In the genomic region with DNA sequence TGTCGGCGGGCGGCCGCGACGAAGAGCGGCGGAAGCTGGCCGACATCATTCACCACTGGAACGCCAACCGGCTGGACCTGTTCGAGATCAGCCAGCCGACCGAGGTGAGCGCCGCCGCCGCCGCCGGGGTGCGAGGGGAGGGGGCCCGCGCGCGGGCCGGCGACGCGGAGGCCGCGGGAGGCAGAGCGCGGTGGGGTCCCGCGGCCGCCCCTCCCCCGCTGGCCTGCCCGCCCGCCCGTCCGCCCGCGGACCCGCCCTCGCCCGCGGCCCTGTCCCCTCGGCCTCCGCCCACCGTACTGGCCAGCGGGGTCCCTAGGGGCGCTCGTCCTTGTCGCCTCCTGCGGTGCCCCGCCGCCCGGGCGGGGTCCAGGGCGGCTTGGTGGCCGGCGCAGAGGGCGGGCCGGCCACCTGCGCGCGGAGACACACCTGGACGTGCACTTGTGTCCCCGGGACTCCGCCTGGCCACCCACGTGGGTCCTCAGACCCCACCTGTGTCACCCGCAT, we compare ENCODE assay signal across 8 mouse cellular contexts. TPM values are rescaled to one million over a fixed set of nuclear protein-coding genes. Genes with fewer than 3 reads are reported as not detected.
DNase-seq lines count a peak whose midpoint lies in the region; ATAC-seq and TF ChIP-seq lines count a peak whose summit lies in the region.

No protein-coding gene starts in this region.

- peak overlapping the region; percentile 91 for H3K4me2 ChIP-seq in embryonic facial prominence, embryonic 12.5 days (replicated peaks)
- H3K4me2 ChIP-seq in liver, embryonic 15.5 days: peak overlapping the region; percentile 62
- peak overlapping the region; percentile 98 for H3K4me2 ChIP-seq in stomach, embryonic 15.5 days

- H3K4me3 ChIP-seq in lung, adult 2 months (replicated peaks; ENCODE audit: extremely low read depth, low read depth, low read length): peak overlapping the region; percentile 73
- peak overlapping the region; percentile 96 for H3K4me3 ChIP-seq in embryonic facial prominence, embryonic 12.5 days
- peak overlapping the region; percentile 59 for H3K4me3 ChIP-seq in liver, embryonic 15.5 days (replicated peaks)
- peak overlapping the region; percentile 87 for H3K4me3 ChIP-seq in stomach, embryonic 15.5 days (replicated peaks)

- no peaks in the 10 kb centered on the region for H3K27me3 ChIP-seq in embryonic facial prominence, embryonic 12.5 days
- H3K27me3 ChIP-seq in liver, embryonic 15.5 days: peaks cover 56% of the 10 kb centered on the region
- H3K27me3 ChIP-seq in stomach, embryonic 15.5 days (replicated peaks): no peaks in the 10 kb centered on the region

- peak; percentile 32; the same call in 1 of the 2 replicates for ATAC-seq in embryonic facial prominence, embryonic 12.5 days (ENCODE audit: insufficient number of reproducible peaks, insufficient read depth, low FRiP score, low TSS enrichment)
- peak; percentile 14; the same call in 1 of the 2 replicates for ATAC-seq in liver, embryonic 15.5 days (ENCODE audit: insufficient read depth)
- ATAC-seq in stomach, embryonic 15.5 days (ENCODE audit: insufficient read depth, low FRiP score, low read depth): peak; percentile 19

- peaks cover 9% of the 10 kb centered on the region; the same call in 1 of the 2 replicates for H3K4me1 ChIP-seq in lung, adult 2 months (ENCODE audit: control insufficient read depth, insufficient read depth, low read length)
- peaks cover 11% of the 10 kb centered on the region; the same call in 1 of the 2 replicates for H3K4me1 ChIP-seq in embryonic facial prominence, embryonic 12.5 days
- 0 out of 2 replicates have a peak, but pooled peaks cover 6% of the 10 kb centered on the region for H3K4me1 ChIP-seq in liver, embryonic 15.5 days (replicated peaks)
- peaks cover 4% of the 10 kb centered on the region; the same call in 1 of the 2 replicates for H3K4me1 ChIP-seq in stomach, embryonic 15.5 days

- no peak for DNase-seq in lung, adult 2 months
- DNase-seq in lung, postnatal 25 days (ENCODE audit: low spot score): no peak
- peak; percentile 23 to 24 for DNase-seq in heart, postnatal 36 days
- no peak for DNase-seq in spleen, adult 18-20 months
- no peak for DNase-seq in yolk sac, embryonic 10.5 days (ENCODE audit: low spot score)

- H3K9ac ChIP-seq in embryonic facial prominence, embryonic 12.5 days: peak overlapping the region; percentile 87
- peak overlapping the region; percentile 40; the same call in 1 of the 2 replicates for H3K9ac ChIP-seq in liver, embryonic 15.5 days
- peak overlapping the region; percentile 81 for H3K9ac ChIP-seq in stomach, embryonic 15.5 days

- H3K36me3 ChIP-seq in embryonic facial prominence, embryonic 12.5 days: no peaks in the 10 kb centered on the region
- H3K36me3 ChIP-seq in liver, embryonic 15.5 days (replicated peaks): no peaks in the 10 kb centered on the region
- H3K36me3 ChIP-seq in stomach, embryonic 15.5 days: no peaks in the 10 kb centered on the region

- peak overlapping the region; percentile 84 for H3K27ac ChIP-seq in embryonic facial prominence, embryonic 12.5 days
- peak overlapping the region; percentile 48 for H3K27ac ChIP-seq in liver, embryonic 15.5 days (replicated peaks)
- peak overlapping the region; percentile 89 for H3K27ac ChIP-seq in stomach, embryonic 15.5 days

- TF ChIP-seq CTCF in lung, adult 2 months (IDR thresholded peaks at IDR 0.05; ENCODE audit: insufficient read depth, low read length): no peak

- intact Hi-C loops in heart, postnatal 36 days (cut with DNase I): loop anchor here (1.0 to 5.0 kb wide), 3 partner anchors 60 to 288 kb away; no protein-coding TSS in a partner anchor

- no peak for TF ChIP-seq POLR2A in lung, adult 2 months (IDR thresholded peaks at IDR 0.05; ENCODE audit: borderline replicate concordance, extremely low read depth, low read depth, low read length)

- H3K9me3 ChIP-seq in embryonic facial prominence, embryonic 12.5 days: no peaks in the 10 kb centered on the region
- no peaks in the 10 kb centered on the region for H3K9me3 ChIP-seq in liver, embryonic 15.5 days (replicated peaks)
- H3K9me3 ChIP-seq in stomach, embryonic 15.5 days: no peaks in the 10 kb centered on the region

- WGBS in lung, adult 2 months: 2% methylated on average over 52 of the region's 72 CpGs
- WGBS in embryonic facial prominence, embryonic 12.5 days: 0% methylated on average over 36 of the region's 72 CpGs
- WGBS in liver, embryonic 15.5 days (ENCODE audit: insufficient replicate concordance): under 1% methylated on average over 56 of the region's 72 CpGs
- WGBS in stomach, embryonic 15.5 days: under 1% methylated on average over 36 of the region's 72 CpGs

RNA-seq across cellular contexts. Expression of a gene that starts 0.4 kb away (rescaled TPM):
- polyA plus RNA-seq in lung, adult 2 months (2012; rRNA removed): 52.2 and 78.2 TPM in 2 replicates
- 87.3 and 89.7 TPM in 2 replicates for polyA plus RNA-seq in embryonic facial prominence, embryonic 12.5 days (2016; fragmentation: Nextera tagmentation; extraction: Ambion mirVana)
- 100 to 1,000 TPM in 1 of 2 experiments, 10 to 100 TPM in 1; 86.4 to 102 TPM for total RNA-seq in heart, postnatal 36 days (2021)
- polyA plus RNA-seq in liver, embryonic 15.5 days (2015; fragmentation: Nextera tagmentation; extraction: Ambion mirVana): 9.5 TPM in 2 replicates
- polyA plus RNA-seq in stomach, embryonic 15.5 days (2015; fragmentation: Nextera tagmentation; extraction: Ambion mirVana): 95.9 and 107 TPM in 2 replicates

RNA-seq across cellular contexts. Expression of a gene that starts 0.9 kb away (rescaled TPM):
- polyA plus RNA-seq in lung, adult 2 months (2012; rRNA removed): 6.2 and 8.1 TPM in 2 replicates
- polyA plus RNA-seq in embryonic facial prominence, embryonic 12.5 days (2016; fragmentation: Nextera tagmentation; extraction: Ambion mirVana): 7.0 and 7.1 TPM in 2 replicates
- total RNA-seq in heart, postnatal 36 days (2021): 1 to 10 TPM; 4.1 to 6.4 TPM
- polyA plus RNA-seq in liver, embryonic 15.5 days (2015; fragmentation: Nextera tagmentation; extraction: Ambion mirVana): 0.16 and 0.28 TPM in 2 replicates
- 7.0 and 7.4 TPM in 2 replicates for polyA plus RNA-seq in stomach, embryonic 15.5 days (2015; fragmentation: Nextera tagmentation; extraction: Ambion mirVana)

Comparison
In these comparisons a context has a peak if more than half of its experiments do, and no peak if none do; other contexts are left out.
1. DNase-seq: peak in heart, postnatal 36 days (2 of 2); none in lung, adult 2 months (single experiment), lung, postnatal 25 days (single experiment), spleen, adult 18-20 months (0 of 2) and yolk sac, embryonic 10.5 days (single experiment).
2. Peak in every context shown above with its lines, with median percentiles within 50 percentile points of each other: H3K4me3 ChIP-seq, ATAC-seq, H3K27ac ChIP-seq, H3K4me2 ChIP-seq and H3K9ac ChIP-seq.